Mouse (Mus musculus) liver, embryonic 12.5 days (tissue): ENCODE measurements around the gene Chd5. TPM values are rescaled to one million over a fixed set of nuclear protein-coding genes. Genes with fewer than 3 reads are reported as not detected.

Source experiments
- ATAC-seq: fragments of 200-750 bp; cut with Nextera tagmentation; 2 replicates; pipeline ENCODE4 v1.8.0; 2017; ENCODE audit warnings: moderate number of reproducible peaks, mild to moderate bottlenecking, moderate library complexity
- H3K27ac ChIP-seq: fragments of 300-500 bp; sonication (generic); 2 replicates; pipeline ENCODE4 v1.5.1; 2016; ENCODE audit warnings: mild to moderate bottlenecking
- H3K27me3 ChIP-seq: fragments of 300-500 bp; sonication (generic); replicated peaks from 2 replicates; pipeline ENCODE4 v1.6.1; 2016; ENCODE audit warnings: mild to moderate bottlenecking, moderate library complexity
- H3K36me3 ChIP-seq: fragments of 300-500 bp; sonication (generic); 2 replicates; pipeline ENCODE4 v1.6.1; 2016; ENCODE audit warnings: mild to moderate bottlenecking, moderate library complexity
- H3K4me1 ChIP-seq: fragments of 300-500 bp; sonication (generic); 2 replicates; pipeline ENCODE4 v1.6.1; 2016
- H3K4me2 ChIP-seq: fragments of 300-500 bp; sonication (generic); 2 replicates; pipeline ENCODE4 v1.6.1; 2016; ENCODE audit warnings: mild to moderate bottlenecking, moderate library complexity
- H3K4me3 ChIP-seq: fragments of 300-500 bp; sonication (generic); 2 replicates; pipeline ENCODE4 v1.5.1; 2016; ENCODE audit warnings: mild to moderate bottlenecking, moderate library complexity
- H3K9ac ChIP-seq: fragments of 300-500 bp; sonication (generic); 2 replicates; pipeline ENCODE4 v1.6.1; 2016; ENCODE audit warnings: mild to moderate bottlenecking, moderate library complexity
- H3K9me3 ChIP-seq: fragments of 300-500 bp; sonication (generic); replicated peaks from 2 replicates; pipeline ENCODE4 v1.6.1; 2016; ENCODE audit warnings: mild to moderate bottlenecking, moderate library complexity
- WGBS: fragments of 180-500 bp; shearing (Covaris S2); methylation state at CpG from one replicate; pipeline ENCODE4 v1.1.7; 2016; ENCODE audit not compliant: insufficient replicate concordance; 5-methylcytosine and 5-hydroxymethylcytosine counted together
- polyA plus RNA-seq: library from polyadenylated mRNA; unstranded; fragments of >200 nt; fragmentation: Nextera tagmentation; extraction: Ambion mirVana; gene quantifications from 2 replicates; pipeline ENCODE4 v1.2.1, GENCODE M21; 2016

The Chd5 gene
- polyA plus RNA-seq, 1 experiment from 2014 or later = 0.01 TPM

DNA sequence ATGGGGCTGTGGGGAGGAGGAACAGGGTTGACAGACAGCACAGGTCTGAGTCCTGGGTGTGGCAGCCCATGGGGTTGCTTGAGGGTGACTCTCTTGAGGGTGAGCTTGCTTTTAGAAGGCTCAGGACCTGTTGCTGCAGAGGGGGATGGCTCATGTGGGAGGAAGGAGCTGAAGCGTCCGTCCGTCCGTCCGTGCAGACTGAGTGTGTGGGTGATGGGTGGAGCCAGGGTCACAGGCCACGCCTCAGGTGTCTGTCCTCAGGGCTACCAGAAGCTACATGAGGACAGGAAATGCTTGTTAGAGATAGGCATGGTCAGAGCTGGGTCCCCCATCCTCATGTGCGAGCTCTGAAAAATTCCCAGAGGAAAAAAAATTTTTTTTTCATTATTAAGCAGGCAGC lies 6.2 kb downstream of the Chd5 start:
- Histone ChIP-seq H3K9ac (no peak overlapping the region), H3K4me3 (no peak overlapping the region), H3K4me2 (no peak overlapping the region), H3K27ac (no peak overlapping the region), H3K4me1 (peaks cover 25% of the 10 kb centered on the region), H3K27me3 (peaks cover 86% of the 10 kb centered on the region), H3K36me3 (no peaks in the 10 kb centered on the region), H3K9me3 (no peaks in the 10 kb centered on the region)
- WGBS = 11% methylated on average over 7 of the region's 7 CpGs
- ATAC-seq = no peak

DNA sequence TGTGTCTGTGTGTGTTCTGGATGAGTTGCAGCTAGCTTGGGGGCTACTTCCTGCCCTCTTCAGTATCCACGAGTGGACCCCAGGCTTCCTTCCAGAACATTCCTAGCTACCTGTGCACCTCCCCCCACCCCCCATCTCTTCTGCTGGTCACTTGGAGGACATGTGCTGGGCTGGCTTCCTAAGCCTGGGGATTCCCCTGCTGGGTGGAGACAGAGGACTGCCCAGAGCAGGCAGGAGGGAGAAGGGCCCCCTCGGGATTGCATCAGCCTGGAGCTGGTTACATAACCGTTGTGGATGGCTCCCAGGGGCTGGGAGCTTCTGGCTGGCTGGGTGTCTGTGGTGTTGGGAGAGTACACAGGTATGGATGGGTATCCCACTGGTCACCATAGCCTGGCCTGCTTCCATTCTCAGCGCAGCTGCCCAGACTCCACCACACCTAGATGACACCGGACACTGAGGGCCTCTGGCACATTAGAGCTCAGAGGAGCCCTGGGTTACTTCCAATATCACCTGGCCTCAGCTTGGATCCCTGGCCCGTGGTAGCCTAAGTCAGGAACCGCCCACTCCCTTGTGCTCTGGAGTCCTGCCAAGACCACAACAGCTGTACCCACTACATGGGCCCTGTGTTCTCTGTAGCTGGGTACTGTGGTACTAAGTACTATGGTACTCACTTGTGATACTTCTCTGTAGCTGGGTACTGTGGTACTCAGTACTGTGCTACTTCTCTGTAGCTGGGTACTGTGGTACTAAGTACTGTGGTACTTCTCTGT lies 6.9 kb downstream of the Chd5 start:
- H3K4me2 ChIP-seq = no peak overlapping the region
- no peaks in the 10 kb centered on the region for H3K36me3 ChIP-seq
- H3K27ac ChIP-seq = no peak overlapping the region
- H3K9me3 ChIP-seq = no peaks in the 10 kb centered on the region
- 41% methylated on average over 7 of the region's 7 CpGs for WGBS
- H3K27me3 ChIP-seq = peaks cover 85% of the 10 kb centered on the region
- peak; percentile 69 for ATAC-seq
- H3K9ac ChIP-seq = no peak overlapping the region
- peaks cover 24% of the 10 kb centered on the region for H3K4me1 ChIP-seq
- H3K4me3 ChIP-seq = no peak overlapping the region

DNA sequence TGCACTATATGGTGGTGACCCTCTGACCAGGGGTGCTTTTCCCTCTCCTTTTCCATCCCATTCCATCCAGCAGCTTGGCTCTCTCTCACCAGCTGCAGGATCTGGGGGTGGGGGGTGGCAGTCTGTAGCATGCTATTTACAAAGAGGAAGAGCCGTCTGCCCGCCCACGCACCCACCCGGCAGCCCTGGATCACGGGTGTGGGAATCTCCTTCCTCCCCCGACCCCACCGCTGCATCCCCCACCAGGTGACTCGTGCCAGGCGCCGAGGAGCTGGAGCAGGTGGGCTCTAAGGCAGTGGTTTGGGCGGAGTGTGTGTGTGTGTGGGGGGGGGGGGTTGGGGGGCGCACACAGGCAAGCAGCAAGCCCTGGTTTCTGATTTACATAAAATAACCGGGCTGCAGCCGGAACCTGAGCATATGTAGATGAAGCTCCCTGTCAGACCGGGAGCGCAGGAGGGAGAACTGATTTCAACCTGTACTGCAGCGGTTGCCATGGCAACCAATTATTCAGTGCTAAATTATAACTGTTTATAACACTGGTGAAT lies 11.5 kb downstream of the Chd5 start:
- H3K27me3 ChIP-seq = peaks cover 85% of the 10 kb centered on the region
- no peak overlapping the region for H3K4me2 ChIP-seq

DNA sequence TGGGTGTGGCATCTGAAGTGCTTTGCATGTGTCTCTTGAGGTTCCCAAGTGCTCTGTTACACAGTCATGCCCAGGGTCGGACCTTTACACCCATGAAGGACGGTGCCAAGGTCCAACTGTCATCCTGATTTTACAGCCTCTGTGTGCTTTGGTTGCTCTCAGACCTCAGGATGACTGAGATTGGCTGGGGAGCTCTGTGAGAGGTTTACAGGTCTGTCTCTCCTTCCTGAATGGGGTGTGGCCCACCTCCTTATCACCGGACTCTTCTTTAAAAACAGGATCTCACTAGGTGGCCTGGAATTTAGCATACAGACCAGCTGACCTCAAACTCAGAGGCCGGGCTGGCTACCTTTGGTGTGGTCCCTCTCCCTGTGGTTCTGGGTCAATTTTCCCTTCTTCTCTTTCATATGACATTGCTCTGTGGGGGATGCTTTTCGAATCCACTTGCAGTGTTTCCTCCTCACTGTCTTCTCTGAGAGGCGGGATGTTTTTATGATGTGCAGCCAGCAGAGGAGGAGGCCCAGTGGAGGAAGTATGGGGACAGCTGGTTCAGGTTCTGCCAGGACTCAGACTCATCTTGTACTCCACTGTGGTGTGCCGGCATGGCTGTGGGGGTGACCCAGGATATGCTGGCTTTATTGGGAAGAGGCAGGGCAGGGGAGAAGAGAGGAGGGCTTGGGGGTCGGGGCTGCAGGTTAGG lies 12.4 kb downstream of the Chd5 start:
- no peak overlapping the region for H3K4me2 ChIP-seq
- 17% methylated on average over 8 of the region's 8 CpGs for WGBS
- no peak overlapping the region for H3K27ac ChIP-seq
- no peak overlapping the region for H3K9ac ChIP-seq
- H3K36me3 ChIP-seq = no peaks in the 10 kb centered on the region
- H3K9me3 ChIP-seq = no peaks in the 10 kb centered on the region
- H3K4me3 ChIP-seq = no peak overlapping the region
- H3K4me1 ChIP-seq = peaks cover 5% of the 10 kb centered on the region; the same call in 1 of the 2 replicates
- H3K27me3 ChIP-seq = peaks cover 78% of the 10 kb centered on the region
- no peak for ATAC-seq

More for the DNA sequence above, 11.5 kb downstream of the Chd5 start:
- Histone ChIP-seq H3K9me3 (no peaks in the 10 kb centered on the region), H3K27ac (no peak overlapping the region), H3K9ac (no peak overlapping the region), H3K36me3 (no peaks in the 10 kb centered on the region), H3K4me3 (no peak overlapping the region), H3K4me1 (peaks cover 11% of the 10 kb centered on the region)
- WGBS = 11% methylated on average over 17 of the region's 17 CpGs
- ATAC-seq = no peak

DNA sequence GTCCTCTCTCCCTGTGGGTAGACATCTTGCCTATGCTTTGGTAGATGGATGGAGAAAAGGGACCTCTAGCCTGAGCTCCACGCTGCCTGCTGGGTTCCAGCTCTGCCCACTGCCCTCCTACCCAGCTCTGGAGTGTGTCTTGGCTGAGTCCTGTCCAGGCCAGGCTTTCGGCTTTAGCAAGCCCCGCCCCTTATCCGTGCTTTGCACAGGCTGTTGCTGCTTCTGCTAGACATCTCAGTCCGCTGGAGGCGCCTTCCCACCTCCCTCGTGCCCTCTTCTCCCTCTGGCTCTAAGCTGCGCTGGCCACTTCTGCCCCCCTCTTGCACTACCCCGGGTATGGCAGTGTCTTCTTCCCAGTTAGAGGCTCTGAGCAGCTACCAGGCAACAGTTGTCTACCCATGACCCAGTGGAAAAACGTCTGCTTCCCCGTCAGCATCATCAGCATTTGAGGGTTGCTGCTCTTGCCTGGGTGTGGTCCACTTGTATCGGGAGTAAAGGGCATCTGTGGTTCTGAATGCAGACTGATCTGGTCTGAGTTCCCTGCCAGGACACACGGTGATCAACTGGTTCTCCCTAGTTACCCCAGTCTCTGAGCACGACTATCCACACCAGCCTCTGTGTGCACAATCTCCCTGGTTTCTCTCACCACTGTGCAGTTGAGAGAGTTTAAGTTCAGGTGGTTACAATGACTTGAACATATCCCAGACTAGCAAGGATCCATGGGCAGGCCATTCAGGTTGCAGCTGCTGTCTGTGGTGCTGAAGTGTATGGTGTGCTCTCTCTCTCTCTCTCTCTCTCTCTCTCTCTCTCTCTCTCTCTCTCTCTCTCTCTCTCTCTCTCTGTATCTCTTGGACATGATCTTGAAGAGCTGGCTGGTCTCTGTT lies 13.2 kb downstream of the Chd5 start:
- Histone ChIP-seq H3K4me1 (peaks cover 2% of the 10 kb centered on the region; the same call in 1 of the 2 replicates), H3K27ac (no peak overlapping the region), H3K4me2 (no peak overlapping the region), H3K9me3 (no peaks in the 10 kb centered on the region), H3K4me3 (no peak overlapping the region), H3K36me3 (no peaks in the 10 kb centered on the region), H3K27me3 (peaks cover 80% of the 10 kb centered on the region), H3K9ac (no peak overlapping the region)
- ATAC-seq = no peak
- WGBS = 13% methylated on average over 14 of the region's 14 CpGs

DNA sequence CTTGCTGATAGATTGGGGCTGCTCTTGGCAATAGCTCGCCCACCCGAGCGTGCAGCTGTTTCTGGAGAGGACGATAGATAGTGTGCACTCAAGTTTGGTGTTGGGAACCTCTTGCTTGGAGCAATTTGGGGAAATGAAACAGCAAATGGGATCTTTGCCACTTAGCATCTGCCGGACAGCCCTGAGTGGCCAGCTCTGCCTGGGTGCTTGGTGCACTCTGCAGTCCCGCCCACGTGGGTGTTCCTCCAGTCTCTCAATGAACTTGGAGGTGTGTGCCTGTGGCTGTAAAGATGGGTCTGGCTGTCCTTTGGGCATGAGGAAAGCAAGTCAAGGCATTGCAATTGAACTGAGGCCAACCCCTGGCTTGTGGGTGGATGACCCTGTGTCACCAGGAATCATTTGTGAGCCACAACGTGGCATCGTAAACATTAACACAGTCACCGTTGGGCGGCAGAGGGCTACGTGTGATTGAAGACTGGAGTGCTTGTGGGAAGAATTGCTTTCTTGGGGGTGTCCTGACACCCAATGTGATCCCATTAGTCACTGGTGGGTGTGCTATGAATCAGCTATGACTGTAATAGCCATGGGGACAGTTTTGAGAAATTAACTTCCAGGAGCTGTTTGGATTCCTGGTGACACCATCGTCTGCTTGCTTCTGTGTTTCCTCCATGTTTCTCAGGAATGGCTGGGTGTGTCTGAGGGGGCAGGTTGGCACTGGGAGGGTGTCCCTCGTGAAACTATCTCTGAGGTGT lies 15.6 kb downstream of the Chd5 start:
- Histone ChIP-seq H3K36me3 (no peaks in the 10 kb centered on the region), H3K4me3 (no peak overlapping the region), H3K27ac (no peak overlapping the region), H3K27me3 (peaks cover 66% of the 10 kb centered on the region), H3K4me1 (no peaks in the 10 kb centered on the region; the same call in 1 of the 2 replicates), H3K9ac (no peak overlapping the region), H3K9me3 (no peaks in the 10 kb centered on the region), H3K4me2 (no peak overlapping the region)
- no peak for ATAC-seq
- 67% methylated on average over 14 of the region's 14 CpGs for WGBS

DNA sequence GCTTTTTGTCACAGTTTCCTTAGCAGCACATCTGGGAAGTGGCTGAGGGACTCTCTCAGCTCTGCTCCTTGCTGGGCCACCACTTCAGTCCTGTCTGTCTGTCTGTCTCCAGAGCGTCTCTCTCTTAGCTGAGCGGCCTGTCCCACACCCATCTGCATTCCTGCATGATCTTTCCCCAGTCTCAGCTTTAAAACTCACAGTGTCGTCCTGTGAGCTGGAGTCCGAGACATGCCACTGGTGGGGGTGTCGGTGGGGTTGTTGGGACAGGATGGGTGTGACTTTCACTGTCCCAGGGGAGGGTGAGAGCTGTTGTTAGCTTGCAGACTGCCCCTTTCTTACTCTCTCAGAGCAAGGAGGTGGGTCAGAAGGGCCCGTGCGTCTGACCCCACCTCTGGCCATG lies 17.2 kb downstream of the Chd5 start:
- no peak overlapping the region for H3K4me3 ChIP-seq
- H3K9me3 ChIP-seq = no peaks in the 10 kb centered on the region
- H3K27me3 ChIP-seq = peaks cover 67% of the 10 kb centered on the region
- no peak overlapping the region for H3K4me2 ChIP-seq
- 67% methylated on average over 7 of the region's 7 CpGs for WGBS
- peaks cover 12% of the 10 kb centered on the region for H3K4me1 ChIP-seq
- no peak overlapping the region for H3K27ac ChIP-seq
- no peak for ATAC-seq
- no peak overlapping the region for H3K9ac ChIP-seq
- H3K36me3 ChIP-seq = no peaks in the 10 kb centered on the region

DNA sequence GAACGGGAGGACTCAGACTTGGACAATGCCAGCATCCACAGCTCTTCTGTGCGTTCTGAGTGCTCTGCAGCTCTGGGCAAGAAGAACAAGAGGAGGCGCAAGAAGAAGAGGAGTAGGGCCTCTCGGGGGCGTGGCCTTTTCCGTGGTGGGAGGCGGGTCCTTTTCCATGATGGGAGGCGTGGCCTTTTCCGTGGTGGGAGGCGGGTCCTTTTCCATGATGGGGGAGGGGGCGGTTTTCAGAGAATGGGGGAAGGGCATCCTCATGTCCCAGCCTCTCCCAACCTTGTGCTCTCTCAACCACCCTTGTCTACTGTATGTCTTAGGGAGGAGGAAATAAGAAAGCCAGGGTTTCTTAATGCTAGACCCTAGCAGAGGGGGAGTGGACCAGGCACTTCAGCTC lies 21.2 kb downstream of the Chd5 start:
- Histone ChIP-seq H3K4me3 (no peak overlapping the region), H3K9me3 (no peaks in the 10 kb centered on the region), H3K27me3 (peaks cover 30% of the 10 kb centered on the region), H3K27ac (no peak overlapping the region), H3K9ac (no peak overlapping the region), H3K4me1 (peaks cover 29% of the 10 kb centered on the region), H3K4me2 (no peak overlapping the region), H3K36me3 (no peaks in the 10 kb centered on the region)
- ATAC-seq = no peak
- WGBS = 11% methylated on average over 11 of the region's 11 CpGs

DNA sequence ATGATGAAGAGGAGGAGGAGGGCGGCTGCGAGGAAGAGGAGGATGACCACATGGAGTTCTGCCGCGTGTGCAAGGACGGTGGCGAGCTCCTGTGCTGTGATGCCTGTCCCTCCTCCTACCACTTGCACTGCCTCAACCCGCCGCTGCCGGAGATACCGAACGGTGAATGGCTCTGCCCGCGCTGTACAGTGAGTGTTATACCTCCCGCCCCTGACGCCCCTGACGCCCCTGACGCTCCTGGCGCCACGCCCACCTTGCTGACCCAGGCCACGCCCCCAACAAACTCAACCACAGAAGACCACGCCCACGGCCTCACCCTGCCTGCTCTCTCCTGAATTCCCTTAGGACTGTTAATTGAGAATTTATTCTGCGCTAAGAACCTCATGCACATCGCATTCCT lies 22.4 kb downstream of the Chd5 start:
- H3K4me3 ChIP-seq = peak overlapping the region; percentile 23
- ATAC-seq = peak; percentile 70
- H3K27me3 ChIP-seq = peaks cover 30% of the 10 kb centered on the region

DNA sequence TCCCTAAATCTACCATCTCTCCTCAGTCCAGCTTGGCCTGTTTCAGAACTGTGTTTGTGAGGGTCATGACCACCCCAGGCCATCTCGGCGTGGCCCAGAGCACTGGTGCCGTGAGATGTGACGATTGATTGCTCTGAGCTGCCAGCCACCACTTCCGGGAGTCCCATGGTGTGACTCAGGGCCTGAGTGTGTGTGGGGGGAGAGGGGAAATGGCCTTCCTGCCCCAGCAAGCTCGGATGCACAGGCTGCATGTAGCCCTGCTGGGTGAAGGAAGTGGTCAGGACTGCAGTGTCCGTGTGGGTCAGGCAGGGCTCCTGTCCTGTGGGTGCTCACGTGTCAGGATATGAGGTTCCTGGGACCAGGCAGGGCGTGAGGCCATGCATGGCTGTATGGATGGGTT lies 23.7 kb downstream of the Chd5 start:
- no peak overlapping the region for H3K4me2 ChIP-seq
- peaks cover 29% of the 10 kb centered on the region for H3K4me1 ChIP-seq
- no peak overlapping the region for H3K9ac ChIP-seq
- H3K27ac ChIP-seq = no peak overlapping the region
- H3K9me3 ChIP-seq = no peaks in the 10 kb centered on the region
- ATAC-seq = no peak
- H3K27me3 ChIP-seq = peaks cover 25% of the 10 kb centered on the region
- WGBS = 28% methylated on average over 9 of the region's 9 CpGs
- H3K36me3 ChIP-seq = no peaks in the 10 kb centered on the region
- H3K4me3 ChIP-seq = no peak overlapping the region

More for the DNA sequence above, 22.4 kb downstream of the Chd5 start:
- H3K9ac ChIP-seq = no peak overlapping the region
- peak overlapping the region; percentile 59 for H3K4me2 ChIP-seq
- H3K27ac ChIP-seq = no peak overlapping the region
- no peaks in the 10 kb centered on the region for H3K9me3 ChIP-seq
- under 1% methylated on average over 23 of the region's 24 CpGs for WGBS
- H3K36me3 ChIP-seq = no peaks in the 10 kb centered on the region
- peaks cover 29% of the 10 kb centered on the region for H3K4me1 ChIP-seq

DNA sequence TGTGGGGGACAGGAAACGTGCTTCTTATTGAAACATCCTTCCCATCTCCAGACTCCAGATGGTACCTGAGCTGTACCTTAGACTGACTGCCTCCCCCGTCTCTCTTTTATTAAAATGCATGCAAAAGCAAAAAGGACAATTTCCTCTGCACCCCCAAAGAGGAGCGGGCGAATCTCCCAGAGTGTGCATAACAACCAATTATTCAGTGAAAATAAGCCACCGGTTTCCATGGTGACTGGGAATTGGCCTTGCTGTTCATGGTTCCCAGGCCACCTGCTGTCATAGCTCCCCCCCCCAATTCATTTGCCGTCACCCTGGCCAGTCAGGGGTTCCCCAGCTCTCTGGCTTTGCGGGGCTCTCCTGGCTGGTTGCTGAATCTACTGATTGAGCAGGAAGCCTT lies 26.8 kb downstream of the Chd5 start:
- Histone ChIP-seq H3K27me3 (peaks cover 5% of the 10 kb centered on the region), H3K9me3 (no peaks in the 10 kb centered on the region), H3K27ac (no peak overlapping the region), H3K9ac (no peak overlapping the region), H3K4me1 (peaks cover 21% of the 10 kb centered on the region), H3K4me2 (no peak overlapping the region), H3K4me3 (no peak overlapping the region), H3K36me3 (no peaks in the 10 kb centered on the region)
- 66% methylated on average over 7 of the region's 7 CpGs for WGBS
- no peak for ATAC-seq
